Mouse (Mus musculus) A20 (cell line): ENCODE data around the gene Trp53i13.

Source experiments
- DNase-seq: peaks from one replicate; pipeline ENCODE4 v3.0.0-alpha.2; 2011; ENCODE audit warnings: low read depth, low spot score

The Trp53i13 gene

DNA sequence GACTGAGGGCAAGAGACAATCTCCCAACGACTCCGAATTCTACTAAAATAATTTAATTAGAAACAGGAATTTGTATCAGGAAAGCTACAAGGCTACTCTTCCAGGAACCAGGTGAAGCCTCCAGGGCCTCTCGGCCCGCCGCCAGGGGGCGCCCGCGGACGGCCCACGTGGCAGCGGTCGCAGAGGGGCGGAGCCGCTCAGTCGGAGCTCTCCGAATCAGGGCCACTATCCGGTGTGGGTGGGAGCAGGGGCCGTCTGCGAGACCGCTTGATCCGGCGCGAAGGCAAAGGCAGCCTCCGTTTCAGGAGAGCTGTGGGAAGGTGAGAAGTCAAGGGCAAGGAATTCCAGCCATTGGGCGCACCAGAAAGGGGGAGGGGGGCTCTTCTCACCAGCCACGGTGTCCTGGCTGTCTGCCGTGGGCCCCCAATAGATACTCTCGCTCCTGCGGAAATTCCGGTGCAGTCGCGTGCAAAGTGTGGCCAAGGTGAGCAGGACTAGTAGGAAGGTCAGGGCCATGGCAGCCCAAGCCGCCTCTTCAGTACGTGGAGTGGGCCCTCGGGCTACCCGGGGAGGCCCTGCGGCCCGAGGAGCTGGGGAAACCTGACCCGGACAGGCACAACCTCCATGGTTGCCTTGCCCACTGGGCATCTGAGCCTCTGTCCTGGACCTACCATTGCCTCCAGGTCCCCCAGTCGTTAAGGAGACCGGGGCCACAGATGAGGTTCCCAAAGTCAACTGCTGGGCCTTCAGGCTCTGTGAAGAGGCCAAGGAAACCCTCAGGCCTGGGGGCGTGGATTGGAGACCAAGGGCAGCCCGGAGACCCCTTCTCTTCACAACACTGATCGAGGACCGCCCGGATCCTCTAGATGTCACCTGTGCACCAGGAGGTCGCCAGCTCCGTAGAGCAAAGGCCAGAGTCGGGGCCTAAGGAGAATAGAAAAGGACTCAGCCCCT lies 7.4 kb downstream of the Trp53i13 start:
- DNase-seq: peak; percentile 82

DNA sequence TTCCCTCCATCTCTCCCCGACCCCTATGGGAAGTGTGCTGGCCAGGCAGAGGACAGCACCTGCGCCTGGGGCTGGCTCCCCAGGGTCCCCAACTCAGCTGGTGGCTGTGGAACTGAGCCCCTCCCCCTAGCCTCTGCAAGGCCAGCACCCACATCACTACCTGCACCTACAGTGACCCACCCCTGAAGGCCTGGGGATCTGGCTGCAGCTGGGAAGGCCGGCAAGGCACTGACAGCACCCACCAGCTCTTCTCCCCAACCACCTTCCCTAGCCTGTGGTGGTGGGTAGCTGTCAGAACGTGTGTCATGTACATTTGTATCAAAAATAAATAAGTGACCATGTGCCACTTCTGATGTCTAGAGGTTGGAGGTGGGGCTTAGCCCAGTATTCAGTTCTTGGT lies 8.4 kb downstream of the Trp53i13 start:
- DNase-seq: no peak

DNA sequence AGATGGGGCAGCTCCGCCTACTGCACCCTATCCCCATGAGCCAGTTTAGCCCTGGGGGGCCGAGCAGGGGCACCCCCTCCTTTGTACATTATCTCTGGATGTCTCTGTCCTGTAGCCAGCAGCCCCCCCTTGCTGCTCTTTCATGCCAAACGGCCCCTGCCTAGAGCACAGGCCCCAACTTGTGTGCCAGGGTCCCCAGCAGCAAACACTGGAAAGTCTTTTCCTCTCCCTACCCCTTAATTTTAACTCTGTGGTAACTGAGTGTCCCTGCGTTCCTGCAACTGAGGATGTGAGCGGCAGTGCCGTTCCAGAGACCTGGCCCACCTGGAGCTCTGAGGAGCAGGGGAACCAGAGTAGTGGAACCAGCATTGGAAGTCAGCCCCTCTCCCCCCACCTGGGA lies 8.8 kb downstream of the Trp53i13 start:
- DNase-seq: no peak

DNA sequence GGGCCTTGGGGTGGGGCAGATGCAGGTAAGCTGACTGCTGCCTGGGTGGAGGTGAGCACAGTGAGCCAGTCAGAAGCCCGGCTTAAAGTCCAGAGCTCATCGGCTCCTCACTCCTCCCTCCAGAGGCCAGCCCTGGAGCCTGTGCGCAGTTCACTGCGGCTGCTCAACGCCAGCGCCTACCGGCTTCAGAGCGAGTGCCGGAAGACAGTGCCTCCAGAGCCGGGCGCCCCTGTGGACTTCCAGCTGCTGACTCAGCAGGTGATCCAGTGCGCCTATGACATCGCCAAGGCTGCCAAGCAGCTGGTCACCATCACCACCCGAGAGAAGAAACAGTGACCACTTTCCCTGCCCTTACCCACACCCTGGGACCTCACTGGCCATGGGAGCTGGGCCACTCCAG lies 9.5 kb downstream of the Trp53i13 start:
- no peak for DNase-seq

DNA sequence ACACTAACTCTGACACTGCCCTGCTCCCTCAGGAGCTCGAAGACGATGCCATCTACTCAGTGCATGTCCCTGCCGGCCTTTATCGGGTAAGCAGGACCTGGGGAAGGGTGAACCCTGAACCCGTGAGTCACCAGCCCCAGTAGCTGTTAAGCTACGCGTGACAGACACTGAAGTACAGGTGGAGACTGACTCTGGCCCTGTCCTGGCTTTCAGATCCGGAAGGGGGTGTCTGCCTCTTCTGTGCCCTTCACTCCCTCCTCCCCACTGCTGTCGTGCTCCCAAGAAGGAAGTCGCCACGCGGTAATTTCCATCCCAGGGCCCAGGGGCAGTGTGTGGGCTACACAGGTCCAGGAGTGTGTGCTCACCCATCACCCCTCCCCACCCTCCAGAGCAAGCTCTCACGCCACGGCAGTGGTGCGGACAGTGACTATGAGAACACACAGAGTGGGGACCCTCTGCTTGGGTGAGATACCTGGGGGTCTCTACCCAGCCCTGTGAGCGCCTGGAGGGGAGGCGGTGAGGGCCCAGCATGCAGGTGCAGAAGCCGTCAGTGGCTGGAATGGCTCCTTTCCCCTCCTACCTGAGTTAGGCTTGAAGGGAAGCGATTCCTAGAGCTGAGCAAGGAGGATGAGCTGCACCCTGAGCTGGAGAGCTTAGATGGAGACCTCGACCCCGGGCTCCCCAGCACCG lies 10.3 kb downstream of the Trp53i13 start:
- no peak for DNase-seq

DNA sequence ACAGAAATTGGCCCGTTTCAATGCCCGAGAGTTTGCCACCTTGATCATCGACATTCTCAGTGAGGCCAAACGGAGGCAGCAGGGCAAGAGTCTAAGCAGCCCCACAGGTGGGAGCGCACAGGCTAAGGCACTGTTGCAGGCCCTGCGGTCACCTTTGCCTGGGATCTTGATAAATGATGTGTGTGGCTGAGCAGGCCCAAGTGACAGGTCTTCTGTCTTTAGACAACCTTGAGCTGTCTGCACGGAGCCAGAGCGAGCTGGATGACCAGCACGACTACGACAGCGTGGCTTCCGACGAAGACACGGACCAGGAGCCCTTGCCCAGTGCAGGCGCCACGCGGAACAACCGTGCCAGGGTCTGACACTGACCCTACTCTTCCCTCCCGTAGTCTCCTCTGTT lies 11.4 kb downstream of the Trp53i13 start:
- DNase-seq: no peak

DNA sequence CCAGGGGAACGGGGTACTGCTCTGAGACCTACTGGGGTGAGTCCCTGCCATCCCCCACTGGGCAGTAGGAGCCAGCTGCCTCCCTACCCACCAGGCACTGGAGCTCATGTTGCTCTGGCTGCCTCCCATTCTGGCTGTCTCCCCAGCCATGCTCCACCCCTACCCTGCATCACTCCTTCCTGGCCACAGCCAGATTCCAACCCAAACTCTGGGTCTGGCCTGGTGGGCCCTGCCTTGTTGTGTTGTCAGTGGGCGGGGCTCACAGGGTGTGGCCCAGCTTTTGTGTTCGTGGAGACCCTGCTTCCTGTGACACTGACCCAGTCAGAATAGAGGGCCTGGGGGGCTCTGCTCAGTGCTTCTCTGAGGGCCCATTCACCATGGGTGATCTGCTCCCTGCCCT lies 12.3 kb downstream of the Trp53i13 start:
- no peak for DNase-seq

DNA sequence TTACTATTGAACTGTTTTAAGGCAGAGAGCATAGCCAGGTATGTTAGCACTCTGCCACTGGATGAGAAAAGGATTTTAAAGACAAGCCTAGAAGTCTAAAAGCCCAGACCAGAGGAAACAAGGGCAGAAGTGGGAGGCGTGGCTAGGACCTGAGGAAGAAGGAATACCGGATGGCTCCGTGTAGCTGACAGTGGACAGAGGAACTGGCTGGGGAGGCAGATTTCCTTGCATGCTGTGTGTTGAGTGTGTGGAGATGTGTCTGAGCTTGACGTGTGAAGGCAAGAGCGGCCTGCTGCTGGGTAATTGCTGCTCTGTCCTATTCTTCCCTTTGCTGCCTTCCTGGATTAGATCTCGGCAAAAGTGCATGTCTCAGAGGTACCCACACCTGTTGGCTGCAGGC lies 13.3 kb downstream of the Trp53i13 start:
- no peak for DNase-seq

DNA sequence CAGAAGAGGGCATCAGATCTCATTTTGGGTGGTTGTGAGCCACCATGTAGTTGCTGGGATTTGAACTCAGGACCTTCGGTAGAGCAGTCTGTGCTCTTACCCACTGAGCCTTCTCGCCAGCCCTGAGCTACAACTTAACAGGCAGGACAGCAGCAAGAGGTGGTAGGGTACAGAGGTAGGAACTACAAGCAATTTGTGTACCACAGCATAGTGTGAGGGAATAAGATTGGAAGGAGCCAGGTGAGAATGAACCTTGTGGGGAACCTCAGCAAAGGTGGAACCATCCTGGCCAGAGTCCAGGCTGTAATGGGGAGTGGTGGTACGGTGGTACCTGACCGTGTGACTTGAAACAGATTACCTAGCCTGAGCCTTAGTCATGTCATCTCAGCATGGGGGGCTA lies 13.8 kb downstream of the Trp53i13 start:
- DNase-seq: no peak

DNA sequence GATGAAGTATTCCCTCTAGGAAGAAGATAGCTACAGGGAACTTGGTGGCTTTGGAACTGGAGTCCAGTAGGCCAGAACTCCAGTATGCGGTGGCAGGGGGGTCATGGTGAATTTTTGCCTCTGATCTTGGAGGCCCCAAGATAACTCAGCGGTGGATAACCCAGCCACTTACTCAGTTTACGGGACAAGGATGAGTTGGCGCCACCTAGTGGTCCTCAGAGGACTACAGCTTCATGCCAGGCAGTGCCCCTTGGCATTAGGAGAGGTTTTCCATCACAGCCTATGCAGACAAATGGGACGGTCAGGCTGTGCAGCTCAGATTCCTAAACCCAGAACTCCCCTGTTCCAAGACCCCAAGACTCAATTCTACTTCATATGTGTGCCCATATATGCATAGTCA lies 14.4 kb downstream of the Trp53i13 start:
- DNase-seq: peak; percentile 77

DNA sequence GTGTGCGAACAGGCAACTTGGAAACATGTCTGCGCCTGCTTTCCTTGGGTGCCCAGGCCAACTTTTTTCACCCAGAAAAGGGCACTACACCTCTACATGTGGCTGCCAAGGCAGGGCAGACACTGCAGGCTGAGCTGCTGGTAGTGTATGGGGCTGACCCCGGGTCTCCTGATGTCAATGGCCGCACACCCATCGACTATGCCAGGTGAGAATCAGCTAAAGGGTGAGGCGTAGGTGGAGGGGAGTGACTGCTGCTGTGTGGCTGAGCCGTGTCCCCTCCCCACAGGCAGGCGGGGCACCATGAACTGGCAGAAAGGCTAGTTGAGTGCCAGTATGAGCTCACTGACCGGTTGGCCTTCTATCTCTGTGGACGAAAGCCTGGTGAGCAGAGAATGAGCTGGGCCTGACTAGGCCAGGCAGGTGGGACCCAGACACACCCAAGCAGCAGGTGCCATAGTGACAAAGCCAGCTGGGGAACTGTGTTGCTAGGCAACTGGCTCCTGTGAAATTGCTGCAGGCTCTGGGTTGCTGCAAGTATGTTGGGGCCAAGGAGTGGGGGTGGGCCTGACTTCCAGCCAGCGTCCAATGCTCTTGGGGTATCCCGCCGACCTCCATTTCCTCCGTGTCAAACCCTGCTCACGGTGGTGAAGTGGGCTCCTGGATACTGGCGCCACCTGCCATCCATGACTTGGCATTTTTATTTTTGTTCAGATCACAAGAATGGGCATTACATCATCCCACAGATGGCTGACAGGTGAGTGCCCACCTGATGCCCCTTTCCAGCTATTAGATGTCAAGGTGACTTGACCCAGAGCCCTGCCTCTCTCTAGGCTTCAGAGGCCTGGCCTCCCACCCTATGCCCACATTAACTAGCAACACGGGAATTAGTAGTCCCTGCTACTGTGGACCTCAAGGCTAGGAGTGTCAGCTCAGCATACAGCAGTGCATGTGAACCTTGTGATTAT lies 15.1 kb downstream of the Trp53i13 start:
- DNase-seq: no peak

DNA sequence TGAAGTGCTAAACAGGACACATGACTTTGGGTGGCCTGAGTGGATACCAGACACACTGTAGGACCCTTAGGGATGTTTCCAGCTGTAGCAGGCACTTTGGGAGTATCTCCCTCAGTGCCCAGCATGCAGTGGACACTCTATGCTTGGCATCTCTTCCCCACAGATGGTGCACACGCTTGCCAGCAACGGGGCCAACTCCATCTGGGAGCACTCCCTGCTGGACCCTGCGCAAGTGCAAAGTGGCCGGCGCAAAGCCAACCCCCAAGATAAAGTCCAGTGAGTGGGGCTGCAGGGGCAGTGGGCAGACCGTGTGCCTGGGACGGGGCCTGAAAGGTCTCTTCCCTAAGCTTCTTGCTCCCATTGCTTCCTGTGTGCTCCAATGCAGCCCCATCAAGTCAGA lies 16.4 kb downstream of the Trp53i13 start:
- DNase-seq: no peak

DNA sequence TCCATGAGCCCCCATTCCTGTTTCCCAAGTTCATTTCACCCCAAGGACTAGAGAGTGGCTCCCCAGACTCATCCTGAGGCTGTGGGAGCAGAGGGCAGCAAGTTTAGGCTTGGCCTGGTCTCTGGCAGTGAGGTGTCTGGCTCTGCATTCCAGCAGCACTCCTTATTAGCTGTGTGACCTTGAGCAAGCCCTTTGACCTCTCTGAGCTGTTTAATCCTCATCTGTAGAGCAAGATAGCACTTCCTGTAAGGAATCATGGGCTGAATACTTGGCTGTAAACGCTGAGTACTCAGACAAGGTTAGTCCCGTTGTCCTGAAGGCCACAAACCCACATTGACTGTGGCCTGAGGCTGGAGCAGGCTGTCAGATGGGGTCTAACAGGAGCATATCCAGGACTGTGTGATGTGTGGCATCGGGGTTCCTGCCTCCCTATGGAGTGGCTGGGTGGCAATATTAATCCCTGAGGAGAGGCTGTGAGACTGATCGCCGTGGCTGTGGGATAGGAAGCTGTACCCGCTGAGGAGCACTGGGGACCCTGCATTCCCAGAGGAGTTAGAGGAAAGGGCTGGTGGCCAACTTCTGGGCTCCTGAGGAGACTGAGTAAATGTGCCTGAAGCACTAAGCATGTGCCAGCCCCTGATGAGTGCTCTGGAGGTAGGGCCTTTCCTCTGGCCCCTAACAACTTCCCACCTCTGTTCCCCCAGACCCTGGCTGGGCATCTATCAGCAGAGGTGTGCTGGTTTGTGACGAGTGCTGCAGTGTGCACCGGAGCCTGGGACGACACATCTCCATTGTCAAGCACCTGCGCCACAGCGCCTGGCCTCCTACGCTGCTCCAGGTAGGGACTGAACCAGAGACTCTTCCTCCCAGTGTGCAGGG lies 17.3 kb downstream of the Trp53i13 start:
- no peak for DNase-seq

DNA sequence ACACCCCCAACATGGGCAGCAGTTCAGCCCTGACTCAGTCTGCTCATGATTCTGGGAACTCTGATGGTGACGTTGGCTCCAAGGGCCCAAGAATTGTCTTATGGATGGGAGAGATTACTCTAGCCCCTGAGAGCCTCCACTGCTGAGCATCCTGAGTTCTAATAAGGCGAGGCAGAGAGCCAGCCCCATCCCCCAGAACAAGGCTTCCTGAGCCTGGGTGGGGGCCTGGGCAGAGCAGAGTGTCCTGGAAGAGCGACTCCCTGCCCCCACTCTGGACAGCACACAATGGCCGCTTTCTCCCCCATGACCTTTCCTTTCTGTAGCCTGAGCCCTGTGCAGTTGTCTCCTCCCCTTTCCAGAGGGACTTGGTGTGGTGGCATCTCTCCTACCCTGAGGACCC lies 17.9 kb downstream of the Trp53i13 start:
- no peak for DNase-seq

DNA sequence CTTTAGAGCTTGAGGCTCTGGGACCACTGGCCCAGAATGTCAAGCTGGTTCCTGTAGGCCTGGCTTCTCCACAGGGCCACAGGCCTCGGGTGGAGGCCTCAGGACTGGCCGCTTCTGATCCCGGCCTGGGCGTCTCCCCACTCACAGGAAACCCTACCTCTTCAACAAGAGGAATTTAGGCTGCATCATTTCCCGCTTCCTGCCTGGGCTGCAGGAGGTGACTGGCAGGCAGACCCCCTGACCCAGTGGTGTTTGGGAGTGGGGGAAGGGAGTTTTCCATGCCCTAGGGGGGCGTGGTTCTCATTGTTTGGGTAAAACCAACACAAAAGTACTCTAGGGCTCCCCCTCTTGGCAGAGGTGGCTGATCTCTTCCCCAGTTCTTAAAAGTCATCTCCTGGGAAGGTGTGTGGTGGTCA lies 18.4 kb downstream of the Trp53i13 start:
- DNase-seq: peak; percentile 66

DNA sequence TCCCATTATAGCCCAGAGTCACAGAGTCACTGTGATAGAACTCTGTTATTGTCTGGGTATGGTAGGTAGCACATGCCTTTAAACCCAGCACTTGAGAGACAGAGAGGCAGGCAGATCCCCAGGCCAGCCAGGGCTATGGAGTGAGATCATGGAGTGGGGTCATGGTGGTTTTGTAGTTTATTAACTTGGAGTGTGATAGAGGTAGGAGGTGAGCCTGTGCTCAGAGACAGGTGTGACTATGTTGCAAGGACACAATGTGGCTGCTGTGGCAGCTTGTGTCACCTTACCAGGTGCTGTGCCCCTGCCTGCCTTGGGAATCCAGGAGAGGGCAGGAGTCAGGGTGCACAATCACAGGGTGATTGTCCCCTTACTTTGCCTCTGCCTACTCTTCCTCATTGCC lies 20.3 kb downstream of the Trp53i13 start:
- DNase-seq: no peak

DNA sequence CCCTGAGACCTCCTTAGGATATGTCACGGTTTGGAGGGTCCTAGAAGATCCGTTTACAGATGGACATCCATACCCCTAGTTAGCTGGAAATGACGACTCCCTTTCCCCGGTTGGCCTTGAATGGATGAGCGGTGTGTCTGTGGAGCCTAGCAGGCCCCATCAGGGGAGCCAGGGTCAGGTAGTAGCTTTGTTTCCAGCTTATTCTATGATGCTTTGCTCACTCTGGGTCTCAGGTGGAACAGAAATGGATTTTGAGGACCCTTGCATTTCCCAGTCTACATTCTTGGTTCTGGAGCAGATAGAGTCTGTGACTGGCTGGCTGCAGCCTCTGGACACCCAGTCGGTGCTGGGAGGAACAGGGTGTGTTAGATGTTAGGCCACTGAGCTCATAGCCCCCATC lies 21.0 kb downstream of the Trp53i13 start:
- DNase-seq: no peak

DNA sequence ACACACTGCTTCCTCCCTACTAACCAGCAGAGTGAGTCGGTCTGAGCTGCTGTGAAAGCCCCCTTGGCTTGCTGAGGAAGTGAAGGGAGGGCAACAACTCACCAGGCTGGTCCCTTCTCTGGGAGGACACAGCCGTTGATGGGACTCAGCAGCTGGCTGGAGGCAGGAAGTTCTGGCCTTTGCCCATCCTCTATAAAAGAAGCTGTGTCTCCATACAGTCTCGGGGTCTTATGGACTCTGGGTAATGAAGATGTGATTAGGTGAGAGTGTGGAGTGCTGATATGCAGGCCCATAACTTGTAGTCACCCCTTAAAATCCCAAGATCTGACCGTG lies 21.5 kb downstream of the Trp53i13 start:
- no peak for DNase-seq

DNA sequence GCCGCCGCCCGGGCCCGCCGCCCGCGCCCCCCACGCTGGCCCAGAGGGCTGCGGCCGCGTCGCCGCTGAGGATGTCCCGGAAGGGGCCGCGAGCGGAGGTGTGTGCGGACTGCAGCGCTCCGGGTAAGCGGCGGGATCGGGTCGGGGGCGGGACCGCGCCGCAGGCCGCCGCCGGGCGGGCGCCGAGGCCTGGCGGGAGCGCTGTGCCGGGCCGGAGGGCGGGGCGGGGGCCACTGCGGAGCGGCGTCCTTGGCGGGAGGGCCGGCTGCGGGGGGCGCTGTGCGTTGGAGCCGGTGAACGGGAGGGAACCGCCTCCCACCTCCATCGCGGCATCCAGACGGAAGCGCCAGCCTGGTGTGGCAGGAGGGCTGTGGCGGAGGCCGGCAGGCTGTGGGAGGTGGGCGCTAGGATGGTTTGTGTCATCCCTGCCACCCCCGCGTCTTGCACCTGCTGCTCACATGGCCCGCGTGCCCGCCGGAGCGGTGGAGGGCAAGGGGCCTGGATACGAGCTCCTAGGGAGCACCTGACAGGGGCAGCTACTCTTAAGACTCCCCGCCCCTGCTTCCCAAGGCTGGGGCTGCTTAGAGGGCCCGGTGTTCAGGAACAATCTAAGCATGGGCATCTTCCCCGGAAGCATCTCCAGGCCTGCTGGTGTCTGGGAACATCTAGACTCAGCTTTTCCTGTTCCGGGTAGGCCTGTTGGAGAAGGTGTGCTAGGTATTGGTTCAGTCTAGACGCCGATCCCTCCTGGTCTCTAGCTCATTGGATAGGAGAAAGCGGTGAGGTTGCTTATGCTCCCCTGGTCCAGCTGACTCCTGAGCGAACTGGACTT lies 22.1 kb downstream of the Trp53i13 start, which contains the start of gene Git1:
TSS of gene Git1 (plus strand) at position 51 of the 832 bp plus-strand sequence.
- peak; percentile 69 for DNase-seq

DNA sequence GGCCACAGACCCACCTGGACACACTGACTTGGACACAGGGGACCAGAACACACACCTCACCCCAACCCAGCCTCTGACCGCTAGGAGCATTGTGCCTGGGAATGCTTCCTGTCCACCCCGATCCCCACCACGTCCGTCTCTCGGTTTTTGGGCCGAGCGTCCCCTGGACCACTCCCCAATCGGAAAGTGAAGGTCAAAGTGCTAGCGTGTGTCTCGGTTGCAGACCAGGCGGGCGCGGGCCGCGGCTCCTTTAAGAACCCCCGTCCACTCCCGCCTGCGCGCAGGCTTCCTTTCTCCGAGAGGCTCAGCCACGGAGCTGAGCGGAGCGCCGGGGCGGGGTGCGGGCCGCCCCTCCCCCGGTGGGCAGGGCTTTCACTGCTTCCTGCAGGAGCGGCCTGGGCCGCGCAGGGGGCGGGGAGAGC lies 22.9 kb downstream of the Trp53i13 start:
- DNase-seq: peak; percentile 95
